Mouse (Mus musculus): ENCODE measurements around the gene Ppp2r5c. TPM values are rescaled to one million over a fixed set of nuclear protein-coding genes. Genes with fewer than 3 reads are reported as not detected.

The Ppp2r5c gene
- polyA plus RNA-seq, 1 experiment from 2014 or later = 148 TPM

DNA sequence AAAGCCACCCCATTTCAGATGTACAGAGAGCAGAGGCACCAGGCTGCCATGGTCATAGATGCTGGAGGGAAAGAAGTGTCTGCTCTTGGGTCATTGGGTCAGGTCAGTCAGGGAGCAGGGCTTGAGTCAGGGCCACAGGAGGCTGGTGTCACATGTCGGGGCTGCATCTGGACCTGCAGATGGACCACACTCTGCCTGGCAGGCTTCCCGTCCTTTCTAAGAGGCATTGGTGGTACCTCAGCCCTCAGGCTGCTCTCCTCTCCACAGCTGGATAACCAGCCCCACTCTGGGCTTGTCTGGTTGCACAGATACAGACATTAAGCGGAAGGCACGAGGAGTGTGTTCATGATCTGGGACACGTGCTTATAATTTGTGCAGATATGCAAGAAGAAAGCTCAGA lies 61.8 kb downstream of the Ppp2r5c start:
- peaks cover 20% of the 10 kb centered on the region; the same call in 1 of the 2 replicates for H3K4me1 ChIP-seq (ENCODE audit: control insufficient read depth, insufficient read depth, low read length)
- whole genome bisulfite sequencing = 75% methylated on average over 5 of the region's 5 CpGs
- H3K4me2 ChIP-seq (ENCODE audit: low read depth, low read length) = no peak overlapping the region
- no peaks in the 10 kb centered on the region for H3K36me3 ChIP-seq (ENCODE audit: control insufficient read depth, insufficient read depth, low read length)
- no peak for ATAC-seq (ENCODE audit: low read depth)
- H3K9me3 ChIP-seq (ENCODE audit: control insufficient read depth, low read length) = no peaks in the 10 kb centered on the region
- no peak overlapping the region for H3K9ac ChIP-seq (replicated peaks; ENCODE audit: low read depth, low read length)
- H3K27me3 ChIP-seq (ENCODE audit: control insufficient read depth, insufficient read depth, low read length) = no peaks in the 10 kb centered on the region
- no peak overlapping the region for H3K27ac ChIP-seq (ENCODE audit: low read depth, low read length)
- no peak overlapping the region for H3K4me3 ChIP-seq (ENCODE audit: low read depth, low read length)

DNA sequence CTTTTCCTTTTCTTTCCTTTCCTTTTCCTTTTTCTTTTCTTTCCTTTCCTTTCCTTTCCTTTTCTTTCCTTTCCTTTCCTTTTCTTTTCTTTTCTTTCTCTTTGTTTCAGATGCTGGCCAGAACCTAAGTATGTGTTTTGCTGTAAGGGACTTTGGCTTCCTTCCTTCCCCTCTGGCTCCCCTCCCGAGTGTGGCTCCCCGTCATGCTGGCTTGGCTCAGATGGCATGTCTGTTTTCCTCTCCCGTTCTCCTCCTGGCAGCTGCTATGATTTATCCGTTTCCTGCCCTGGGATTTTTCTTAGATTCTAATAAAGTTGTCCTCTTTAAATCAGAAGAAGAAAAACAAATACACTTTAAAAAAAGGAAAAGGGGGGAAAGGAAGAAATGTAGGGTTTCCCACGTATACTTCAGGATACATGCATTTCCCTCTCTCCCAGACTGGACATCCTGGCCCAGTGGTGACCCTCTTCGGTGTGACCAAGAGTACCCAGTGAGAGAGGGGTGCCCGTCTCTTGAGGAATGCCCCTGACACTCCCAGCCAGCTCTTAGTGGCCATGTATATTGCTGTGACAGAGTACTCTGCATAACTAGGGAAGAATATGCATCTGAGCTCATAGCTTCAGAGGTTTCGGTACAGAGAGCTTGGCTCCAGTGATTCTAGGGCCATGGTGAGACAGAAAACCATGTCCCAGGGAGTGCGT lies 63.4 kb downstream of the Ppp2r5c start:
- Histone ChIP-seq H3K27me3 (ENCODE audit: control insufficient read depth, insufficient read depth, low read length) (no peaks in the 10 kb centered on the region), H3K9me3 (ENCODE audit: control insufficient read depth, low read length) (no peaks in the 10 kb centered on the region), H3K4me1 (ENCODE audit: control insufficient read depth, insufficient read depth, low read length) (peaks cover 17% of the 10 kb centered on the region; the same call in 1 of the 2 replicates), H3K9ac (replicated peaks; ENCODE audit: low read depth, low read length) (no peak overlapping the region), H3K27ac (ENCODE audit: low read depth, low read length) (no peak overlapping the region; the same call in 1 of the 2 replicates), H3K4me2 (ENCODE audit: low read depth, low read length) (no peak overlapping the region), H3K4me3 (ENCODE audit: low read depth, low read length) (no peak overlapping the region), H3K36me3 (ENCODE audit: control insufficient read depth, insufficient read depth, low read length) (no peaks in the 10 kb centered on the region)
- WGBS = 65% methylated on average over 9 of the region's 9 CpGs
- no peak for ATAC-seq (ENCODE audit: low read depth)

GRCm38 (mm10) chr12:110511201-110511600 lies 64.3 kb downstream of the Ppp2r5c start:
- Histone ChIP-seq H3K36me3 (ENCODE audit: control insufficient read depth, insufficient read depth, low read length) (no peaks in the 10 kb centered on the region), H3K4me1 (ENCODE audit: control insufficient read depth, insufficient read depth, low read length) (peaks cover 17% of the 10 kb centered on the region; the same call in 1 of the 2 replicates), H3K4me3 (ENCODE audit: low read depth, low read length) (no peak overlapping the region), H3K9me3 (ENCODE audit: control insufficient read depth, low read length) (no peaks in the 10 kb centered on the region), H3K4me2 (ENCODE audit: low read depth, low read length) (no peak overlapping the region), H3K27me3 (ENCODE audit: control insufficient read depth, insufficient read depth, low read length) (no peaks in the 10 kb centered on the region), H3K9ac (replicated peaks; ENCODE audit: low read depth, low read length) (no peak overlapping the region), H3K27ac (ENCODE audit: low read depth, low read length) (no peak overlapping the region)
- ATAC-seq (ENCODE audit: low read depth) = no peak
- 64% methylated on average over 12 of the region's 12 CpGs for WGBS

GRCm38 (mm10) chr12:110511856-110512433 lies 65.0 kb downstream of the Ppp2r5c start:
- ATAC-seq (ENCODE audit: low read depth) = no peak
- no peak overlapping the region for H3K4me3 ChIP-seq (ENCODE audit: low read depth, low read length)
- no peak overlapping the region for H3K27ac ChIP-seq (ENCODE audit: low read depth, low read length)
- no peaks in the 10 kb centered on the region for H3K9me3 ChIP-seq (ENCODE audit: control insufficient read depth, low read length)
- no peak overlapping the region for H3K9ac ChIP-seq (replicated peaks; ENCODE audit: low read depth, low read length)
- WGBS = 67% methylated on average over 9 of the region's 9 CpGs
- no peaks in the 10 kb centered on the region for H3K27me3 ChIP-seq (ENCODE audit: control insufficient read depth, insufficient read depth, low read length)
- no peak overlapping the region for H3K4me2 ChIP-seq (ENCODE audit: low read depth, low read length)
- peaks cover 17% of the 10 kb centered on the region; the same call in 1 of the 2 replicates for H3K4me1 ChIP-seq (ENCODE audit: control insufficient read depth, insufficient read depth, low read length)
- H3K36me3 ChIP-seq (ENCODE audit: control insufficient read depth, insufficient read depth, low read length) = no peaks in the 10 kb centered on the region

GRCm38 (mm10) chr12:110512884-110513283 lies 66.0 kb downstream of the Ppp2r5c start:
- H3K9ac ChIP-seq (replicated peaks; ENCODE audit: low read depth, low read length) = no peak overlapping the region
- WGBS = 88% methylated on average over 7 of the region's 7 CpGs
- no peak overlapping the region for H3K4me2 ChIP-seq (ENCODE audit: low read depth, low read length)
- H3K9me3 ChIP-seq (ENCODE audit: control insufficient read depth, low read length) = no peaks in the 10 kb centered on the region
- H3K4me3 ChIP-seq (ENCODE audit: low read depth, low read length) = no peak overlapping the region
- ATAC-seq (ENCODE audit: low read depth) = no peak
- no peaks in the 10 kb centered on the region for H3K36me3 ChIP-seq (ENCODE audit: control insufficient read depth, insufficient read depth, low read length)
- no peak overlapping the region for H3K27ac ChIP-seq (ENCODE audit: low read depth, low read length)
- no peaks in the 10 kb centered on the region for H3K27me3 ChIP-seq (ENCODE audit: control insufficient read depth, insufficient read depth, low read length)
- peaks cover 14% of the 10 kb centered on the region; the same call in 1 of the 2 replicates for H3K4me1 ChIP-seq (ENCODE audit: control insufficient read depth, insufficient read depth, low read length)

GRCm38 (mm10) chr12:110515676-110516075 lies 68.8 kb downstream of the Ppp2r5c start:
- WGBS = 89% methylated on average over 8 of the region's 8 CpGs
- no peak overlapping the region for H3K9ac ChIP-seq (replicated peaks; ENCODE audit: low read depth, low read length)
- H3K27ac ChIP-seq (ENCODE audit: low read depth, low read length) = no peak overlapping the region
- ATAC-seq (ENCODE audit: low read depth) = no peak
- no peaks in the 10 kb centered on the region for H3K36me3 ChIP-seq (ENCODE audit: control insufficient read depth, insufficient read depth, low read length)
- no peak overlapping the region for H3K4me3 ChIP-seq (ENCODE audit: low read depth, low read length)
- H3K4me2 ChIP-seq (ENCODE audit: low read depth, low read length) = no peak overlapping the region
- H3K27me3 ChIP-seq (ENCODE audit: control insufficient read depth, insufficient read depth, low read length) = no peaks in the 10 kb centered on the region
- peaks cover under 1% of the 10 kb centered on the region; the same call in 1 of the 2 replicates for H3K4me1 ChIP-seq (ENCODE audit: control insufficient read depth, insufficient read depth, low read length)
- no peaks in the 10 kb centered on the region for H3K9me3 ChIP-seq (ENCODE audit: control insufficient read depth, low read length)

GRCm38 (mm10) chr12:110520236-110520987 lies 73.5 kb downstream of the Ppp2r5c start:
- Histone ChIP-seq H3K4me1 (ENCODE audit: control insufficient read depth, insufficient read depth, low read length) (no peaks in the 10 kb centered on the region), H3K36me3 (ENCODE audit: control insufficient read depth, insufficient read depth, low read length) (peaks cover 9% of the 10 kb centered on the region), H3K9me3 (ENCODE audit: control insufficient read depth, low read length) (no peaks in the 10 kb centered on the region), H3K4me3 (ENCODE audit: low read depth, low read length) (no peak overlapping the region), H3K4me2 (ENCODE audit: low read depth, low read length) (no peak overlapping the region), H3K27me3 (ENCODE audit: control insufficient read depth, insufficient read depth, low read length) (no peaks in the 10 kb centered on the region), H3K9ac (replicated peaks; ENCODE audit: low read depth, low read length) (no peak overlapping the region), H3K27ac (ENCODE audit: low read depth, low read length) (no peak overlapping the region)
- 87% methylated on average over 15 of the region's 15 CpGs for WGBS
- ATAC-seq (ENCODE audit: low read depth) = no peak

DNA sequence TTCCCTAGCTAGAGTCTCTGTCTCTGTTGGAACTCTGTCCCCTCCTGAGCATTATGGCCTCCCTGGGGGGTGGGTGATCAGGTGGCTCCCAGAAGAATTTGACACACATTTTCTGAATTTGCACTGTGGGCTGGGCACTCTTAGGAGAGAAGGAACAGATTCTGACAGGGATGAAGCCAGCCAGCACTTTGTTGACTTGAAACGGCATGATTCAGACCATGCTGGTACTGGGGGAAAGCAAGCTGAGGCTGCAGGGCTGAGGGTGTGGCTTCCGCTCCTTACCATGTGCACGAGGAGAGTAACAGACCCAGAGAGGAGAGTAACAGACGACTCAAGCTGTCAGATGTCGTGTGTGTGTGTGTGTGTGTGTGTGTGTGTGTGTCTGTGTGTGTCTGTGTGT lies 76.6 kb downstream of the Ppp2r5c start:
- Histone ChIP-seq H3K4me2 (ENCODE audit: low read depth, low read length) (no peak overlapping the region), H3K4me3 (ENCODE audit: low read depth, low read length) (no peak overlapping the region), H3K9ac (replicated peaks; ENCODE audit: low read depth, low read length) (no peak overlapping the region), H3K27ac (ENCODE audit: low read depth, low read length) (no peak overlapping the region), H3K4me1 (ENCODE audit: control insufficient read depth, insufficient read depth, low read length) (no peaks in the 10 kb centered on the region), H3K27me3 (ENCODE audit: control insufficient read depth, insufficient read depth, low read length) (no peaks in the 10 kb centered on the region), H3K9me3 (ENCODE audit: control insufficient read depth, low read length) (no peaks in the 10 kb centered on the region), H3K36me3 (ENCODE audit: control insufficient read depth, insufficient read depth, low read length) (peaks cover 9% of the 10 kb centered on the region)
- WGBS = 91% methylated on average over 5 of the region's 5 CpGs
- no peak for ATAC-seq (ENCODE audit: low read depth)

GRCm38 (mm10) chr12:110532711-110533110 lies 85.8 kb downstream of the Ppp2r5c start:
- Histone ChIP-seq H3K36me3 (ENCODE audit: control insufficient read depth, insufficient read depth, low read length) (no peaks in the 10 kb centered on the region), H3K4me3 (ENCODE audit: low read depth, low read length) (no peak overlapping the region), H3K4me2 (ENCODE audit: low read depth, low read length) (no peak overlapping the region), H3K9me3 (ENCODE audit: control insufficient read depth, low read length) (no peaks in the 10 kb centered on the region), H3K27ac (ENCODE audit: low read depth, low read length) (no peak overlapping the region), H3K27me3 (ENCODE audit: control insufficient read depth, insufficient read depth, low read length) (no peaks in the 10 kb centered on the region), H3K9ac (replicated peaks; ENCODE audit: low read depth, low read length) (no peak overlapping the region), H3K4me1 (ENCODE audit: control insufficient read depth, insufficient read depth, low read length) (0 out of 2 replicates have a peak, but pooled peaks cover 4% of the 10 kb centered on the region)
- 91% methylated on average over 6 of the region's 6 CpGs for WGBS
- no peak for ATAC-seq (ENCODE audit: low read depth)
